Mouse (Mus musculus) small intestine, adult 10 weeks (tissue): ENCODE data around the gene 2410015M20Rik. TPM values are rescaled to one million over a fixed set of nuclear protein-coding genes. Genes with fewer than 3 reads are reported as not detected.

Experiments
- polyA plus RNA-seq: library from polyadenylated mRNA; stranded (reverse); fragments of 350-450 nt; fragmentation: Illumina TruSeq; extraction: RNeasy Lipid Tissue Mini Kit (QIAGEN cat#74804); gene quantifications from one replicate; pipeline ENCODE4 v1.2.3, GENCODE M21; 2014; ENCODE audit warnings: low replicate concordance

2410015M20Rik gene
- polyA plus RNA-seq = 1.7 TPM

GRCm38 (mm10) chr17:56609452-56610171 lies at the start of gene 2410015M20Rik:
Gene 2410015M20Rik (minus strand): TSS chr17:56609771.

DNA sequence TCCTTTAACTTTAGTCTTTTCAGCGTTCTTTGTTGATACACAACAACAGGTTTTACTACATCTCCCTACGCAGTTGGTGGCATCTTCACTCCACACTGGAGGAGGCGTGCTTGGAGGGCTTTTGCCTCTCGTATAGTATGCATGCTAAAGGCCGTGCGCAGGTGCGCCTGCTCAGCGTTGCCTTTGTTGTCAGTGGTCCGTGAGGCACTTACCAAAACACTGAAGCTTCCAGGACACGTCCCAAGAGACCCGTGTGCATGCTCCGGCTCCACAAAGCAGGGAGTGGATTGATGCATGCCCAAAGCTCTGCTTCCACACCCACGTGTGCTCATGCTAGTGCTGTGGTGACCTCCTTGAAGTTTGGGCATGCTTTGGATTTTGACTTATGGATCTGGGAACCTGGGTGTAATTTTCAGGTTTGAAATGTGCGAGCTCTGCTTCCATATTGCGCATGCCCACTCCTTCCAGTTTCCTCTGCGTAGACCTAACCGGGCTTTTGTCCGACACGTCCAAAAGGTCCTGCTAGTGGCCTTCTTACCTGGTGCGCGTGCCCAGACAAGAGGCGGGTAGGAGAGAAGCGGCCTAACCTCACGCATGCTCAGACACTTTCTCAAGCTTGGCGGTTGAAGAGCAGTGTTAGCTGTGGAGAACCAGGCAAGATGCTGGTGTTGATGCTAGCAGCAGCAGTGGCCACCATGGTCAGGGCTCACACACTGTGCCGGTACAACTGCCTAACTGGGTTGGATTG lies 18.1 kb upstream of the 2410015M20Rik start, which contains the start of gene Catsperd:
Catsperd (plus strand) TSS at position 614 of the 748 bp plus-strand sequence.

DNA sequence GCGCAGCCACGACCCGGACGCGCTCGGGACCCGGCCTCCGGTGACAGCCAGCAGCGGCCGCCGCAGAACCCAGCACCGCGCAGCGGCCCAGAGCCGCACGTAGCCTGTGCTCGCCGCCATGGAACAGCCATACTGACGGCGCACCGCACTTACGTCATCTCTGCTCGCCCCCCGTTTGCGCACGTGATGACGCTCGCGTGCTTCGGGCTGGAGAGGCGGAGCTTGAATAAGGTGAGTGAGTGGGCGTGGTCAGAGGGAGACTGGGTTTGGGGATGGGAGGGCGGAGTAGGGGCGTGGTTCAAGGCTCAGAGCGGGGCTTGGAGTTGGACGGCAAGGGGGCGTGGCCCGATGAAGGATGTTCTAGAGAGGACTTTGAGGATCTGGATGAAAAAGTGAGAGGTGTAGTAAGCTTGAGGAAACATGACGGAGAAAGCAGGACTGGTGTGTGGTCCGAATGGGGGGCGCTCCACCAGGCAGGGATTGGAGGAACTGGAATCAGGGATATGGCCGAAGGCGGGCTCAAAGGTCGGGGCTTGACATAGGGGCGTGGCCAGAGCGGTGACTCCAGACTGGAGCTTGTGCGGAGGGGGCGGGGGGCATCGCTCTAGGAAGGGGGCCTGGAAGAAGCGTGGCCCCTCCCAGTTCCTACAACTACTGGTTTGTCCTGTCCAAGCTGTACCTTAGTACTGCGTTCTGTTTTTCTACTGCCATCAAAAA lies 17.3 kb upstream of the 2410015M20Rik start, which contains the start of gene Lonp1:
Lonp1 (minus strand) TSS at position 134 of the 717 bp plus-strand sequence.

DNA sequence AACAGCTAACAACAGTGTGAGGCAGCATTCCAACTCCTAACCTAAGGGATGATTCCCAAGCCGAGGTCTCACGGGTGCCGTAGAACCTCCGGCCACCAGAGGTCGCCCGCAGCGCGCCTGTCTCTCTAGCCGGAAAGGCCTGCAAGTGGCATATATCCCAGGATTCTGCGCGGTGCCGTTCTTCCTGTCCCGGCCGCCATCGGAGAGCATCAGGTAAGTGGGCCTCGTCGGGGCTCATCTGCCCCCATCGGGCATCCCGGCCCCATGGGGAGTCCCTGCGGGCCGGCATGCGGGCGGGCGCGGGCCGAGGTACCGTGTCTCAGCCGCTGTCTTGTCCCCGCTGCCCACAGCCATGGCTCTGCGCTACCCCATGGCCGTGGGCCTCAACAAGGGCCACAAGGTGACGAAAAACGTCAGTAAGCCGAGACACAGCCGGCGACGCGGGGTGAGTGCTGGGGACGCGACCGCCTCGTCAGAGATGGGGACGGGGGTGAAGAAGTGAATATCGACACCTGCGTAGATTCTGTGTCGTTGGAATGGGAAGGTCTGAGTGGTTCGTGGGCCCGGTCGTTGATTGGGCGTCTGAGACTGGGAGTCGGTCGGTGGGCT lies 3.8 kb upstream of the 2410015M20Rik start, which contains the start of gene Rpl36:
Rpl36 (plus strand) TSS at position 181 of the 609 bp plus-strand sequence.

DNA sequence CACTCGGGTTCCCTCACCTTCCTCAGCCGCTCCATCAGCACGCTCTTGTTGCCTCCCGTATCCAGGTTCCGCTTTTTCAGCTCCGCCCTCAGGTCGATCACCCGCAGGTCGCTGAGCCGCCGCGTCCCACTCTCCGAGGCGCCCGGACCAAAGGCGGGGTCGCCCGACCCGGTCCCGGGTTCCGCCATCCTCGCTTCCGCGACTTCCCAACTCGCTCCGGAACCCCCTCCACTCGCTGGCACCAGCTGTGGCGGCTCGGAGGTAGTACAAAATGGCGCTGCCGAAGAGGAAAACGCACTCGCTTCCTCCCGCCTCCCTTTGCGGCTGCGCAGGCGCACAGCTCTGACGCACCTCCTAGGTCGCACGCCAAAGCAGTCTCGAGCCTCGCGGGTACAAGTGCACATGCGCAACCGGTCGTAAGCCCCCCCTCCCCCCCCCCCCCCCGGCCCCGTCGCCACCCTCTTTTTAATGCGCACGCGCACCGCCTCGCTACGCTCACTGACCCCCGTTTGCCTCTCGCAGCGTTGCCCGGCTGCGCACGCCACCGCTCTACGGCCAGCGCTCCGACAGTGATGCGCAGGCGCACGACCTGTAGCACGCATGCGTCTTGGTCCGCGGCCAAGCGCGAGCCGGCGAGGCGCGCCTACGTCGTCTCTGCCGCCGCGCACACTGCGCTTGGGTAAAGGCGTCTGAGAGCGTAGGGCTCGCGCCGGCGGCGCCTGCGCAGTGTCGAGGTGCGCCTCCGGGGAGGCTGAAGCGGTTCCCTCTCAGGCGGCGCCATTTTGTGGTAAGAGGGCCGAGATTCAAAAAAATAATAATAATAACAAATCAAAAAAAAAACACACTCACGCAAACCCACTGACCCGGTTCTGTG lies 25.1 kb downstream of the 2410015M20Rik start, which contains the start of the genes Safb2 and Safb:
Safb2 (minus strand) TSS at position 329 of the 874 bp plus-strand sequence.
Safb (plus strand) TSS at position 569 of the 874 bp plus-strand sequence.

Other genes with a start within 250 kb of the 2410015M20Rik start
- 0.37 TPM for gene Ptprs, start 133.3 kb downstream of the 2410015M20Rik start, polyA plus RNA-seq
- gene Znrf4, start 97.3 kb downstream of the 2410015M20Rik start, polyA plus RNA-seq = not detected
- 0.45 TPM for gene Gm20219, start 55.4 kb downstream of the 2410015M20Rik start, polyA plus RNA-seq
- 33.0 TPM for gene Safb2, start 25.2 kb downstream of the 2410015M20Rik start, polyA plus RNA-seq
- gene Safb, start 24.9 kb downstream of the 2410015M20Rik start, polyA plus RNA-seq = 8.7 TPM
- gene Rpl36, start 3.6 kb upstream of the 2410015M20Rik start, polyA plus RNA-seq = not detected
- 1.2 TPM for gene Lonp1, start 17.1 kb upstream of the 2410015M20Rik start, polyA plus RNA-seq
- gene Catsperd, start 18.4 kb upstream of the 2410015M20Rik start, polyA plus RNA-seq = 0.26 TPM
- 0.89 TPM for gene Ranbp3, start 63.5 kb upstream of the 2410015M20Rik start, polyA plus RNA-seq
- not detected for gene Ndufa11, start 108.0 kb upstream of the 2410015M20Rik start, polyA plus RNA-seq
- 3.3 TPM for gene Vmac, start 108.3 kb upstream of the 2410015M20Rik start, polyA plus RNA-seq
- not detected for gene Nrtn, start 147.8 kb upstream of the 2410015M20Rik start, polyA plus RNA-seq
- gene Dus3l, start 155.0 kb upstream of the 2410015M20Rik start, polyA plus RNA-seq = 1.4 TPM
- gene Prr22, start 160.5 kb upstream of the 2410015M20Rik start, polyA plus RNA-seq = not detected
- 0.11 TPM for gene Rfx2, start 221.2 kb upstream of the 2410015M20Rik start, polyA plus RNA-seq